Mouse (Mus musculus): ENCODE results near the gene Arl5c. TPM values are rescaled to one million over a fixed set of nuclear protein-coding genes. Genes with fewer than 3 reads are reported as not detected.

Arl5c gene
- polyA plus RNA-seq, 1 experiment = 2.5 TPM

- 76% methylated on average over 10 of the region's 10 CpGs for WGBS
These were observed 51.0 kb downstream of the Arl5c start for GRCm38 (mm10) chr11:97945031-97945430.

DNA sequence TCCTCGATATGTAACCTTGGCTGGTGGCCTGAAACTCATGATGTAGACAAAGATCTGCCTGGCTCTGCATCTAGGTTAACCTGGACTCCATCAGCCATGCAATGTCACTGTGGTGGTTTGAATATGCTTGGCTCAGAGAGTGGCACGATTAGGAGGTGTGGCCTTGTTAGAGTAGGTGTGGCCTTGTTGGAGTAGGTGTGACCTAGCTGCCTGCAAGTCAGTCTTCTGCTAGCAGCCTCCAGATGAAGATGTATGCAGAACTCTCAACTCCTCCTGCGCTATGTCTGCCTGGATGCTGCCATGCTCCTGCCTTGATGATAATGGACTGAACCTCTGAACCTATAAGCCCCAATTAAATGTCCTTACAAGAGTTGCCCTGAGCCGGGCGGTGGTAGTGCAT lies 52.7 kb downstream of the Arl5c start:
- WGBS = 63% methylated on average over 5 of the region's 5 CpGs

More at GRCm38 (mm10) chr11:97945031-97945430, 51.0 kb downstream of the Arl5c start:
- no peak for DNase-seq (ENCODE audit: low read depth, low spot score)

DNA sequence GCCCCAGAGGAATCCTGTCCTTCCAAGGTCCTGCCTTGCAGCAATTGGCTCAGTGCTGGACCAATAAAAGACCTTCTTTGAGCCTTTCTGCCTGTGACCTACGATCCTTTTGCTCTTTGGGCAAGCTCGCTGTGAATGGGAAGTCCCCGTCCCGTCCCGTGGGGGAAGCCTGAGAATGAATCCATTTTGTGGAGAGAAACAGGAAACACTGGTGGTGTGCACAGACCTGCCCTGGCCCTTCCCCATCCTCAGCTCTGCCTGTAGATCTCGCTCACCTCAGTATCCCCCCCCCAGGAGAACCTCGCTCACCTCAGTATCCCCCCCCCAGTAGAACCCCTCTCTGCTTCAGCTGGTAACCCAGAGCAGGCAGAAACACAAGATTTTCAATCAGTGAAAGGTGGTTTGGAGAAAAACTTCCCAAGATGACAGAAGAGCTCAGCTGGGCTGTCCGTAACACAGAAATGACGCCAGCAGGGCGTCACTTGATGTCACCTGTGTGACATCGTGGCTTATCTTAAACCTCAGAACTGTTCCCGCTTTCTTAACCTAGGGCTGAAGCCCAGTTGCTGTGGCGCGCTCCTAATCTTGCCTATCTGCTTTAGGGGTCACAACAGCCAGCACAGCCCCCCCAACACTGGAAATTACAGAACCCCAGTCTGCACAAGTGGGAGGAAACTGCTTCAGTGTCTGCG lies 53.4 kb downstream of the Arl5c start:
- WGBS = 70% methylated on average over 15 of the region's 15 CpGs
- DNase-seq (ENCODE audit: low read depth, low spot score) = no peak

More for the DNA sequence above, 52.7 kb downstream of the Arl5c start:
- no peak for DNase-seq (ENCODE audit: low read depth, low spot score)

Other genes with a start within 250 kb of the Arl5c start
- 5.1 and 7.0 TPM in 2 replicates for gene Cwc25, start 229.6 kb downstream of the Arl5c start, polyA plus RNA-seq (2012; rRNA removed)
- 0.22 TPM in 1 of 2 replicates, not detected in the other for gene 1700001P01Rik, start 220.3 kb downstream of the Arl5c start, polyA plus RNA-seq (2012; rRNA removed)
- 115 and 147 TPM in 2 replicates for gene Rpl23, start 213.7 kb downstream of the Arl5c start, polyA plus RNA-seq (2012; rRNA removed)
- 251 and 313 TPM in 2 replicates for gene Lasp1, start 197.2 kb downstream of the Arl5c start, polyA plus RNA-seq (2012; rRNA removed)
- 1.2 and 1.4 TPM in 2 replicates for gene B230217C12Rik, start 155.4 kb downstream of the Arl5c start, polyA plus RNA-seq (2012; rRNA removed)
- gene Fbxo47, start 112.0 kb downstream of the Arl5c start, polyA plus RNA-seq (2012; rRNA removed) = 0.27 and 0.33 TPM in 2 replicates
- gene Plxdc1, start 9.7 kb downstream of the Arl5c start, polyA plus RNA-seq (2012; rRNA removed) = 1.3 and 1.6 TPM in 2 replicates
- 3.9 and 4.1 TPM in 2 replicates for gene Cacnb1, start 26.9 kb upstream of the Arl5c start, polyA plus RNA-seq (2012; rRNA removed)
- 883 and 1,013 TPM in 2 replicates for gene Rpl19, start 30.5 kb upstream of the Arl5c start, polyA plus RNA-seq (2012; rRNA removed)
- 1.0 and 1.2 TPM in 2 replicates for gene Stac2, start 57.3 kb upstream of the Arl5c start, polyA plus RNA-seq (2012; rRNA removed)
- 5.4 and 8.2 TPM in 2 replicates for gene Fbxl20, start 154.2 kb upstream of the Arl5c start, polyA plus RNA-seq (2012; rRNA removed)
- gene Med1, start 197.1 kb upstream of the Arl5c start, polyA plus RNA-seq (2012; rRNA removed) = 7.5 and 14.6 TPM in 2 replicates
- gene Cdk12, start 206.9 kb upstream of the Arl5c start, polyA plus RNA-seq (2012; rRNA removed) = 8.5 and 14.0 TPM in 2 replicates